ENCODE assay signal across 19 mouse cellular contexts in genomic region chr1:174888073-174888472, GRCm38 (mm10). TPM values are rescaled to one million over a fixed set of nuclear protein-coding genes. Genes with fewer than 3 reads are reported as not detected.
"Had no signal": no experiment of that assay in that cellular context is flagged by ENCODE, and none has a peak within 500 bp of the region (broad histone marks: within the 10 kb centered on the region; RNA-seq: fewer than 3 reads in every experiment).

No protein-coding gene starts in this region.

- H3K9ac ChIP-seq: liver, embryonic 15.5 days; liver, postnatal 0 days; neural tube, embryonic 12.5 days; stomach, embryonic 15.5 days had no signal

- H3K4me1 ChIP-seq: liver, embryonic 15.5 days; megakaryocyte, embryonic 14.5 days; neural tube, embryonic 12.5 days; stomach, embryonic 15.5 days had no signal

- H3K27ac ChIP-seq: liver, embryonic 15.5 days; macrophage; neural tube, embryonic 12.5 days; stomach, embryonic 15.5 days; stomach, postnatal 0 days had no signal

- H3K36me3 ChIP-seq: liver, embryonic 15.5 days; neural tube, embryonic 12.5 days; stomach, embryonic 15.5 days had no signal

- DNase-seq: liver, postnatal 0 days; lung, adult 2 months; lung, postnatal 14 days; lung, postnatal 36 days; midbrain, embryonic 14.5 days; right cerebral cortex, postnatal 14 days; thymus, adult 2 months; thymus, postnatal 25 days; thymus, postnatal 4 days had no signal

- H3K9me3 ChIP-seq: liver, embryonic 15.5 days; neural tube, embryonic 12.5 days; stomach, embryonic 15.5 days had no signal

- H3K4me2 ChIP-seq: liver, embryonic 15.5 days; midbrain, embryonic 11.5 days; neural tube, embryonic 12.5 days; stomach, embryonic 15.5 days had no signal

- ATAC-seq: liver, postnatal 0 days had no signal

- H3K27me3 ChIP-seq: liver, embryonic 15.5 days; megakaryocyte, embryonic 14.5 days; neural tube, embryonic 12.5 days; stomach, embryonic 15.5 days had no signal

- H3K4me3 ChIP-seq: liver, embryonic 15.5 days; megakaryocyte, embryonic 14.5 days; neural tube, embryonic 12.5 days; stomach, embryonic 15.5 days had no signal

RNA-seq across cellular contexts. Expression of gene Grem2, which starts 33.5 kb away (rescaled TPM):
- total RNA-seq: megakaryocyte progenitor cell, adult 5-6 weeks; monocyte, adult 5-6 weeks; neutrophil, adult 5-6 weeks had no signal
- polyA plus RNA-seq: macrophage had no signal
